Mouse (Mus musculus): ENCODE results near the gene Ttll10.

The Ttll10 gene

GRCm38 (mm10) chr4:156065156-156065894 lies 6.1 kb upstream of the Ttll10 start:
- DNase-seq (ENCODE audit: low spot score in 2 of 2), result no peak

DNA sequence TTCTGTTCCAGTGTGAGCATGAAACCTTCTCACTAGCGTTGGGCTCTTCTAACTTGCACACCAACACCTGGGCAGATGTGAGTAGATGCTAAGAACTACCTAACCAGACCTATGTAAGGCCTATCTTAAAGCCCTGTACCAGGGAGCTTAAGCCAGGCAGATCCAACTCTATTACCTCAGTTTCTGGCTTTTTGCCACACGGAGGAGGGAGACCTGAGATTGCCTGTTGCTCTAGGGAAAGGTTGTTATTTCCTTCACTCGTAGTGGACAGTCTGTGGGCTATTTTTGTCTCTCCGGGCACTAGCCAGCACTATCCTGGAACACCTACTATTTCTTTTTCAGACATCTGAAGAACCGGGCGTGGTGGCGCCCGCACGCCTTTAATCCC lies 5.3 kb upstream of the Ttll10 start:
- no peak for DNase-seq (ENCODE audit: low spot score in 2 of 2)

GRCm38 (mm10) chr4:156063861-156064509 lies 4.8 kb upstream of the Ttll10 start:
- no peak for DNase-seq (ENCODE audit: low spot score in 2 of 2)

GRCm38 (mm10) chr4:156059713-156060112 lies 499 bp upstream of the Ttll10 start:
- DNase-seq (ENCODE audit: low spot score in 2 of 2), result no peak

DNA sequence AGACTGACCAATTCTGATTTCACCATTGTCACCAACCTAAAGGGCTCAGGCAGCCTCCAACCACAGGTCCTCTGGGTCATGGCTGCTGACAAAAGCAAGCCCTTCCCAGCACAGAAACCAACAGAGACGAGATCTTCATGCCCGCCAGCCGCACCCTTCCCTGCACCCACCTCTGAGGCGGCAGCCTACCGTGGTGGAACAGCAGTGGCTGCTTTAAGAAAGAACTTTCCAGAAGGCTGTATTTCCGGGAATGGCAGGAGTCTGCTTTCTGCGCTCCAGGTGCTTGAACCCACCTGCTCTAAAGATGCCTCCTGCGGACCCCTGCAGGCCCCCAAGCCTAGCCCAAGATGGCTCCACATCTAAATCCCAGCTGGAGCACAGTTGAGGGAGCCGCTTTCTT lies 388 bp downstream of the Ttll10 start:
- no peak for DNase-seq (ENCODE audit: low spot score in 2 of 2)

- no peak for DNase-seq (ENCODE audit: low spot score in 2 of 2)
Observed at GRCm38 (mm10) chr4:156057702-156058101, 1.5 kb downstream of the Ttll10 start.

DNA sequence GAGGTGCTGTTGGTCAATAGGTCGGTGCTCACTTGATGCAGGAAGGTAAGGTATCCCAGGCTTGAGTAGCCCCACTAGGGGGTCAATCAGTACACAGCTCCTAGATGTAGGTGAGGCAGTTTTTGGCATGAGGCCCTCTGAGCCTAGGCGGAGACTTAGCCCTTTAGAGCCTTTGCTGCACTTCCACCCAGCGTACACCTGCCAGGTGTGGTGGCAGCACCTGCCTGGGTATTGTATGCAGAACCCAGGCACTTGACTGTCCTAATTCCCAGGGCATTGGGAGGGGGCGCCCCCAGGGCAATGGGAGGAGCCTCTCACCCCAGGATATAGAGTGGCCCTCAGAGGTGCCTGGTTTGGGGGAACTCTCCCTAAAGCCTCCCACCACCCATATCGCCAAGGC lies 4.0 kb downstream of the Ttll10 start:
- no peak for DNase-seq (ENCODE audit: low spot score in 2 of 2)

- DNase-seq (ENCODE audit: low spot score in 2 of 2), result no peak
Observed at GRCm38 (mm10) chr4:156054606-156055005, 4.6 kb downstream of the Ttll10 start.

- DNase-seq (ENCODE audit: low spot score in 2 of 2), result no peak
Observed at GRCm38 (mm10) chr4:156054130-156054529, 5.1 kb downstream of the Ttll10 start.

GRCm38 (mm10) chr4:156053113-156053512 lies 6.1 kb downstream of the Ttll10 start:
- no peak for DNase-seq (ENCODE audit: low spot score in 2 of 2)

GRCm38 (mm10) chr4:156050391-156050980 lies 8.7 kb downstream of the Ttll10 start:
- no peak for DNase-seq (ENCODE audit: low spot score in 2 of 2)

- DNase-seq (ENCODE audit: low spot score in 2 of 2), result no peak
Observed at GRCm38 (mm10) chr4:156049779-156050178, 9.4 kb downstream of the Ttll10 start.

DNA sequence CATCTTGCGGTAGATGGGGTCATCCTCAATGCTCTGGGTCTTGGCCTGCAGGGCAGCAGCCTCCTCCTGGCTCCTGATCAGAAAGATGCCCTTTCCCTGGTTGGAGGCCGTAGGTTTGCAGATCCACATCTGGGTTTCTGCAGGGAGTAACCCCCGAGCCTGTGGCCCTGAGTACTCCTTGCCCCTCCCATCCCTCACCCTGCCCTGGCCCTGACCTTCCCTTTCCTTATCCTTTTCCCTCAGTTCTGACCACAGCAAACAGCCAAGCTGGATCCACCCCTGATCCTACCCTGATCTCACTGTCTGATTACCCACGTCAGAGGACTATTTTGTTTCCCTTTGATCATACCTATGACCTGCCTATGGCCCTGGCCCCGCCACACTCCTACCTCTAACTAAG lies 14.5 kb downstream of the Ttll10 start:
- no peak for DNase-seq (ENCODE audit: low spot score in 2 of 2)

GRCm38 (mm10) chr4:156034901-156035300 lies 24.3 kb downstream of the Ttll10 start:
- no peak for DNase-seq (ENCODE audit: low spot score in 2 of 2)

- no peak for DNase-seq (ENCODE audit: low spot score in 2 of 2)
Observed at GRCm38 (mm10) chr4:156034301-156034700, 24.9 kb downstream of the Ttll10 start.

- no peak for DNase-seq (ENCODE audit: low spot score in 2 of 2)
Observed at GRCm38 (mm10) chr4:156033476-156034119, 25.6 kb downstream of the Ttll10 start.

GRCm38 (mm10) chr4:156032856-156033255 lies 26.4 kb downstream of the Ttll10 start:
- no peak for DNase-seq (ENCODE audit: low spot score in 2 of 2)

- DNase-seq (ENCODE audit: low spot score in 2 of 2), result peak; percentile 65 to 84
Observed at GRCm38 (mm10) chr4:156031593-156032391, 27.4 kb downstream of the Ttll10 start.

- no peak for DNase-seq (ENCODE audit: low spot score in 2 of 2)
Observed at GRCm38 (mm10) chr4:156031255-156031592, 28.0 kb downstream of the Ttll10 start.

- DNase-seq (ENCODE audit: low spot score in 2 of 2), result no peak
Observed at GRCm38 (mm10) chr4:156030651-156031118, 28.5 kb downstream of the Ttll10 start.

GRCm38 (mm10) chr4:156028580-156028979 lies 30.6 kb downstream of the Ttll10 start:
- no peak for DNase-seq (ENCODE audit: low spot score in 2 of 2)

GRCm38 (mm10) chr4:156026013-156026412 lies 33.2 kb downstream of the Ttll10 start, which contains the start of gene Tnfrsf18:
TSS of gene Tnfrsf18 (plus strand) at chr4:156026164.
- peak; percentile 68 to 70 for DNase-seq (ENCODE audit: low spot score in 2 of 2)
